Mouse (Mus musculus) embryonic stem cell, embryonic (primary cell): ENCODE data around the gene Dusp28.
"Not testable (repeated sequence)": the region's sequence is repeated elsewhere in the genome, so short reads cannot be mapped to it uniquely, and the experiment has no call there.

ENCODE experiments used
- CTCF ChIA-PET, 4 experiments: fragments of 300-600 bp in 2 of 4; fragments of 350-600 bp in 2 of 4; sonication (Branson Sonifier 250); formaldehyde crosslinking; loops; one replicate each; lab custom pipeline; 2022; ENCODE audit warnings: inconsistent platforms in 2 of 4; lab: Charles Lee
- POLR2A ChIA-PET, 4 experiments: fragments of 300-600 bp in 2 of 4; fragments of 350-600 bp in 2 of 4; sonication (Branson Sonifier 250); formaldehyde crosslinking; loops; one replicate each; lab custom pipeline; 2022; ENCODE audit warnings: antibody characterized with exemption in 4 of 4, inconsistent platforms in 1 of 4; lab: Charles Lee

The Dusp28 gene

DNA sequence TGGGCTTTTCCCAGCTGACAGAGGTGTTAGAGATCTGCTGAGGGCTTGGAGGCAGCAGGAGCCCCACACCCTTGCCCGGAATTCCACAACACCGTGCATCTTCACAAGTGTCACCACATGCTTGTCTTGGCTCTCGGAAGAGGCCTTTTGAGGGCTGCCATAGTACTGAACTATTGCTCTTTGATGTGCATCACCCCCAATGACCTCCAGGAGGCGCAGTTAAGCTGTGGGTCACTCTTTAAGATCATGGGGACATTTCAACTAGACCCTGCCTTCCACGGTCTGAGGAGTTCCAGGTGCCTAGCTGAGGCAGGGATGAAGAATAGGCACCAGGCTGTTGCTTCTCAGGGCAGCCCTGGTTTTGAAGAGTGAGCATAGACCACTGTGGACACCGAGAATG, 42.6 kb downstream of the Dusp28 start:
- CTCF ChIA-PET = interaction anchor here in 3 of 4 experiments (0.6 to 1.5 kb wide), 12 partner anchors 10 to 529 kb away, joined by 3 to 9 read pairs (median 3); partner anchors contain the start of gene Hdlbp (in 1 of the 3)
- POLR2A ChIA-PET = interaction anchor here in 2 of 4 experiments (0.6 to 2.2 kb wide), 3 partner anchors 11 to 143 kb away, joined by 4 to 9 read pairs (median 4); no protein-coding TSS in a partner anchor

DNA sequence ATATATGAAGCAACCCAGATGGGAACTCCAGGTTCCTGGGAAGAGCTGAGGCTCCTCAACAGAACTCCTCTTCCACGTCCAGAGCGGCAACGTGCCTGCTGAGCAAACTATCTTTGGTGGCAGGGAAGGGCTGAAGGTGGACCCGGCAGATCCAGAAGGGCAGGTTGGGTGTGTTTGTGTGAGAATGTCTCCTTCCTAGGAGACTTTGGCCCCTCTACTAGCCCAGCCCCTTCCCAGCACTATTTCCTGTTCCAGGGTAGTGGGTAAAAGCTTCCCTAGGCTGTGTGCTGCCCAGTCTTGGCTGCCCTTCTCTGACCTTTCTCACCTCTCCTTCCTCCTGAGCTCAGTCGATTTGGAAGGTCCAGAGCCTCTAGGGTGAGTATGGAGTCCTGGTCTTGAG, 43.8 kb downstream of the Dusp28 start, which contains the start of gene Gpr35:
Gene Gpr35, plus strand, starts transcription at position 259 of the 400 bp plus-strand sequence.
- ChIA-PET POLR2A (interaction anchor here in 2 of 4 experiments (1.1 to 2.2 kb wide), 4 partner anchors 12 to 39 kb away, joined by 3 to 9 read pairs (median 4); no protein-coding TSS in a partner anchor), CTCF (interaction anchor here in 3 of 4 experiments (0.7 to 1.4 kb wide), 4 partner anchors 60 to 302 kb away, joined by 3 to 4 read pairs (median 3); partner anchors contain the start of gene Otos (in 1 of the 3))

DNA sequence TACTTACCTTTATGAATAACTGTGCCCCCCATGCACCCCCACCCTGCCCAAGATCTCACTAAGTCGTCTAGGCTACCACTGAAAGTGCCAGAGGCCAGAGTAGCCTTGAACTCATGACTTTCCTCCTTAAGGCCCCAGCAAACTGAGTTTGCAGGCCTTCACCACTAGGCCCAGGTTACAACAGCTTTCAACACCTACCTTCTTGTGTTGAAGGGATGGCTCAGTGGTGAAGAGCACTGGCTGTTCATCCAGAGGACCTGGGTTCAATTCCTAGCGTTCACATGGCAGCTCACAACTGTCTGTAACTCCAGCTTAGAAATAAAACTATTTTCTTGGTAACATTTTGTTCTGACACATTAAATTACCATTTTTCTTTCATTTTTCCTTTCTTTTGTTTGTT, 46.9 kb downstream of the Dusp28 start:
- ChIA-PET POLR2A (interaction anchor here in 2 of 4 experiments (1.1 to 1.4 kb wide), 2 partner anchors 10 to 332 kb away, joined by 3 read pairs; no protein-coding TSS in a partner anchor), CTCF (interaction anchor here in 1 of 4 experiments (1.1 kb wide), 1 partner anchor 12 kb away, joined by 3 read pairs; no protein-coding TSS in a partner anchor)

DNA sequence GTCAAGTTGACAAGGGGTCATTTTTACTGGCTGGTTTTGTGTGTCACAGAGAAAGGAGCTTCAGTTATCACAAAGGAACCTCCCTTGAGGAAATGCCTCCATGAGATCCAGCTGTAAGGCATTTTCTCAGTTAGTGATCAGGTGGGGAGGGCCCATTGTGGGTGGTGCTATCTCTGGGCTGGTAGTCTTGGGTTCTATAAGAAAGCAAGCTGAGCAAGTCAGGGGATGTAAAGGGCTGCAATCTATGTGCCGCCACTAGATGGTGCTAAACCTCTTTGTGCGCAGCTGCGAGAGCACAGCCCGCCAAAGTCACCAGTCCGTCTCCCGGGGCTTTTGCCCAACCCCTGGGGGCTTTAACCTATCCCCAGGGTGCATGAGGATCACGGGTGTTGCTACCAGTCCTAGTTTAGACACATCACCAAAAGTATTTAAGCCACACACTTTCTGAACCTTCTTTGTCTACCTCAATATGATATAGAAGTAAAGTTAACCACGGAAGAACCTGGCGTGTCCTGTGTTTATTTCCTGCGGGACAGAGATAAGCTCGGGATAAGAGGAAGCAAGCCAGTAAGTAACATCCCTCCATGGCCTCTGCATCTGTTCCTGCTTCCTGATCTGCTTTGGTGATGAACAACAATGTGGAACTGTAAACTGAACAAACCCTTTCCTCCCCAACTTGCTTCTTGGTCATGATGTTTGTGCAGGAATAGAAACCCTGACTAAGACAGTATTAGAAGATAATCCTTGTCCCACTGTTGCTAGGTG, 50.0 kb downstream of the Dusp28 start:
- CTCF ChIA-PET = interaction anchor here (0.6 to 1.9 kb wide), 19 partner anchors 9 to 218 kb away, joined by 3 to 7 read pairs (median 4); partner anchors contain the start of gene Dusp28 (in 1 of the 4)
- POLR2A ChIA-PET = not testable (repeated sequence)
